Mouse (Mus musculus): ENCODE measurements around the gene Sox11. TPM values are rescaled to one million over a fixed set of nuclear protein-coding genes. Genes with fewer than 3 reads are reported as not detected.

The Sox11 gene
- polyA plus RNA-seq, 1 experiment = not detected

GRCm38 (mm10) chr12:27293208-27293607, 49.2 kb downstream of the Sox11 start:
- no peaks in the 10 kb centered on the region for H3K36me3 ChIP-seq (ENCODE audit: control insufficient read depth)
- H3K9me3 ChIP-seq (ENCODE audit: control insufficient read depth, low read length) = no peaks in the 10 kb centered on the region
- no peak for TF ChIP-seq GATA1 (IDR thresholded peaks at IDR 0.05; ENCODE audit: low read length)
- no peak for TF ChIP-seq TAL1 (IDR thresholded peaks at IDR 0.05; ENCODE audit: low read length)
- no peak overlapping the region for H3K4me3 ChIP-seq (replicated peaks)
- no peaks in the 10 kb centered on the region for H3K27me3 ChIP-seq (ENCODE audit: control insufficient read depth)
- H3K4me1 ChIP-seq (ENCODE audit: control insufficient read depth) = no peaks in the 10 kb centered on the region

Measured in erythroblast, embryonic 14.5 days (primary cell).